Mouse (Mus musculus): Measurements from ENCODE around the gene Syt16.

Gene Syt16

DNA sequence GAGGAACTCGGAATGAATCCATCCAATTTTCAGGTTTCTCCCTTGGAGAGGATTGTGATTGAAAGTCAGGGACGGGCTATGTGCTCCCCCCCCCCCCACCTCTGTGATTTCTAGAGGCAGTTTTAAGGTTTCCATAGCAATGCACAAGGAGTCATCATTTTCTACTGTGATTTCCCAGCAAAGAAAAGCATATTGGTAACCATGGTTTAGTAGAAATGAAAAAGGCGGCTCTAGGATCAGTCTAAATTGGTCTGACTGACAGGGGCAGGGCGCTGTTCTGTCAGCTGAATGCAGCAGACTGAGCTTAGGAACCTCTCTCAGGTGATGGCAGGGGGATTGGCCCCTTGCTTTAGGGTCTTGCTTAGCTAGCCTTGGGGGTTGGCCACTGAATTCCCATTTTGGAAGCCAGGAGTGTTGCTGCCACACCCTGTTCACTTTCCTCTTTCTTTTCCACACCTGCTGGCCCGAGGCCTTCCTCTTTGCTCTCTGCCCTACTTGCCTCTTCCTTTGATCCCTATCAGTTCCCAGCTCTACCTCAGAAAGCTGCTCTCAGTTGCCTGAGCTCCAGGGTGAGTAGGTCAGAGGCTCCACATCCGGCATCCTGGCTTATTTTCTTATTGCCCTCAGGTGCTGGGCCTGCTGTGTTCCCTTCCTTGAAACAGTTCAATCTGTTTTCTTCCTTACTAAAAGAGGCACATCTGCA lies 108.5 kb downstream of the Syt16 start:
- DNase-seq (ENCODE audit: low read depth, low spot score), result no peak

- peak; percentile 88 for DNase-seq (ENCODE audit: low read depth, low spot score)
These were observed 111.2 kb downstream of the Syt16 start for GRCm38 (mm10) chr12:74108663-74109081.

- no peak for DNase-seq (ENCODE audit: low read depth, low spot score)
These were observed 112.1 kb downstream of the Syt16 start for GRCm38 (mm10) chr12:74109462-74110068.

- no peak for DNase-seq (ENCODE audit: low read depth, low spot score)
These were observed 119.4 kb downstream of the Syt16 start for GRCm38 (mm10) chr12:74116825-74117224.

DNA sequence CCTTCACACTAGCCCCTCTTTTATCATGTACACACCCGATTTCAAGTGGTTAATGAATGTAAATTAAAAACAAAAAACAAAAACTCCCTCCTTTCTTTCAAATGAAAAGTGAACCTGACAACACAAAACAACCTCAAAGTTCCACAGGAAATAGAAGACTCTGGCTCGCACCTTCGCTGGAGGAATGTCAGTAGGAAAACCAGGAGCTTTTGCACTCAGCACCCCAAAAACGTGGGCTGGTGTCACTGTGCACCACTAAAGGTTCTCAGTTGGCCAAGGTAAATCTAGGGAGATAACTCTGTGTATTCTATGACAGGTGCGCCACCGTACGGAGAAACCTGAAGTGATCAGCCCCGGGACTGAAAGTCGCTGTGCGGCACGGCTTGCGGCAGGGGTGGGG lies 128.3 kb downstream of the Syt16 start:
- DNase-seq (ENCODE audit: low read depth, low spot score), result no peak

GRCm38 (mm10) chr12:74128229-74128628 lies 130.8 kb downstream of the Syt16 start:
- no peak for DNase-seq (ENCODE audit: low read depth, low spot score)

GRCm38 (mm10) chr12:74131790-74132189 lies 134.3 kb downstream of the Syt16 start:
- DNase-seq (ENCODE audit: low read depth, low spot score), result no peak

GRCm38 (mm10) chr12:74142147-74142546 lies 144.7 kb downstream of the Syt16 start:
- no peak for DNase-seq (ENCODE audit: low read depth, low spot score)

DNA sequence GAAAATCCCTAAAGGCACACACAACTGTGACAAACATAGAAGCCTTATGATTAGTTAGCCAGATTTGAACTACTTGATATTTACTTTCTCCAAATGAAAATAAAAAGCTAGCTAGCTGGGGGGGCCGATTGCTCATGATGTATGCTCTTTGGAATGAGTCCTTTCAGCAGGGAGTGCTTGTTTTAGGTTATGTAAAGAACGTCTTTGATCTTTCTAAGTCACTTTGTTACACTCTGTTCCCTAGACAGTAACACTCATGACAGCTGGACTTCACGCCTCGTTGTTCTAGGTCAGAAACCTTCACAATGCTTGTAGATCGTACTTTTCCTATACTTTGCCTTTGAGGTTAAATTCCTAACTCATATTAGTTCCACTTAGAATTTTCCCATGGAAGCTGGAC lies 146.9 kb downstream of the Syt16 start:
- no peak for DNase-seq (ENCODE audit: low read depth, low spot score)

DNA sequence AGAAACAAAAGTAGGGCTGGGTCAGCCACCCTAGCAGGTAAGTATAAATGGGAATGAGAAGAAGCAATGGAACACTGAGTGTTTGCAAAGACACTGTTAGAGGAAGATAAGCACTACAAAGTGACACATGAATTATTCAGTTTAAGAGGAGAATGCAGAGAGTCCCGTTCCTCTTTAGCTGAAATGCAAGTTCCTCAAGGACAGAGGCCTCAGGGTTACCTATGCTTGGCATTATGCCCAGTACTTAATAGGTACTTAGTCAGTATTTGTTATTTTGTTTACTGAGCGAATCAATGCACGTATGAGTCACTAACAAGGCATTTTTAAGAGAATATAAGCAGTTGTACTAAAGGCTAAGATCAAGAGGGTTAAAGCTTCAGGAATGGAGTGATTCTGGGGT lies 163.3 kb downstream of the Syt16 start:
- no peak for DNase-seq (ENCODE audit: low read depth, low spot score)

DNA sequence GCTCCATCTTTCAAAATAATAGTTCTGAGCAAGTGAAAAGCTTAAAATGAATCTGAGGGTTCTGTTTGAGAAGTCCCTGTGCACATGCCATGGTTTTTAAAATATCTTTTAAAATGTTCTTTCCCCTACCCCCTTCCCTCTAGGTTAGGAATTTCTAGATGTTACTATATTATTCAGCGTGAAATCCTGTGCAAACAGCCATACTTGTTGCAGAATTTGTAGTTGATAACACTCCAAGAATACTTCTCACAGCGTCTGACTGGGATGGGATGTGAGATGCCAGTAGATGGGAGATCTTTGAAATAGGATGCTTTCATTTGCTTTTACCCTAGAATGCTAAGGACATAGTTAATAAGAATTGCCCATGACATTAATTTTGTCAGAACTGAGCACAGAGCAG lies 165.6 kb downstream of the Syt16 start:
- DNase-seq (ENCODE audit: low read depth, low spot score), result peak; percentile 58

- DNase-seq (ENCODE audit: low read depth, low spot score), result no peak
These were observed 173.8 kb downstream of the Syt16 start for GRCm38 (mm10) chr12:74171257-74171656.

DNA sequence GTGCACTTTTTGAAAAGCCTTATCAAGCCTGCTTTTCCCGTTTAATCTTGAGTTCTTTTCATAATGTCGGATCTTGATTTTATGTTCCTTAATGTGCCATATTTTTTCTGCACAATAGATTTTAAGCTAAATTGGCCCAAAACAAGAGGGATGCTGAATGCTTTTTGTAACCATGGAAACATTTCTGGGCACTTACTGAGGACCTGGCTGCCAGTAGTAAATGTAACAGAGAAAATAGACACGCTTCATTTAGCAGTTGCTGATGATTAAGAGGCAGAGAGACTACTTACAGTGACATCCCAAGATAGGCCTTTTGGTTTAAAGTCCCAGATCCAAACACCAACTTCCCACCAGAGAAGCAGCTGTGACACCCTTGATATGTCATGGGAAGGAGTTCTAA lies 176.4 kb downstream of the Syt16 start:
- DNase-seq (ENCODE audit: low read depth, low spot score), result peak; percentile 70

- no peak for DNase-seq (ENCODE audit: low read depth, low spot score)
These were observed 187.1 kb downstream of the Syt16 start for GRCm38 (mm10) chr12:74184596-74184995.

- peak; percentile 53 for DNase-seq (ENCODE audit: low read depth, low spot score)
These were observed 190.9 kb downstream of the Syt16 start for GRCm38 (mm10) chr12:74188243-74188785.

GRCm38 (mm10) chr12:74188815-74189214 lies 191.4 kb downstream of the Syt16 start:
- peak; percentile 56 for DNase-seq (ENCODE audit: low read depth, low spot score)

- no peak for DNase-seq (ENCODE audit: low read depth, low spot score)
These were observed 192.4 kb downstream of the Syt16 start for GRCm38 (mm10) chr12:74189840-74190239.

GRCm38 (mm10) chr12:74190297-74190696 lies 192.8 kb downstream of the Syt16 start:
- DNase-seq (ENCODE audit: low read depth, low spot score), result peak; percentile 42

DNA sequence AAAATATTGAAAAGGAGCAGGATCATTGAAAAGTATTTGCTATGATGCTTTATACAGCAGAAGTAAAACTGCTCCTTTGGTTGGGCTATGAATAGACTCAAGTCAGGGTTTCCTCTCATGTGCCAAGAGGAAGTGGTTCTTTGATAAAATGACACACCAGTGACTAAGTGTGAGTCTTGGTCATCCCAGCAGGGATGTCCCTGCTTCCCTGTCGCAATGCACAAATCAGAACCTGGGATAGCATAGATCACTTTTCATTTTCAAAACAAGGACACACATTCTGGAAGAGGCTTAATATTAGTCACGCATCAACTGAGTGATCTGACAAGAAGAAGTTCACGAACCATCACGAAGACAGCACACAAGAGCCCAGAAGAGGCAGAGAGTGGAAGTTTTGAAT lies 195.1 kb downstream of the Syt16 start:
- no peak for DNase-seq (ENCODE audit: low read depth, low spot score)

DNA sequence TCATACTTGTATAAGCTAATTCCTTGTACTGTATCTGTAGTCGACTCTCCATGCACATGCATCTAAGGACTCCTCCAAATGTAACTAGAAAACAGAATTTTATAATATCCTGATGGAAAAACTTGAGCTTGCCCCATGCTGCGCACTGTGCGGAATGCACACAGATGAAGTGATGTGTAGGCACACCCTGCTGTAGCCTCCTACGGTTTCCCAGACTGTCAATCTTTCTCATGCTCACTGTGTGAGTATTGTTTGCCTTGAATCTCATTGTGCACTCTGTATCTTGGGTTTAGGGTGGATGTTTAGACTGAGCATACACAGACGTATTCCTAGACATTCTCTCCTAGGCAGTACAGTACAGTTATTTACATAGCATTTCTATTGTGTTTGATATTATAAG lies 203.9 kb downstream of the Syt16 start:
- no peak for DNase-seq (ENCODE audit: low read depth, low spot score)

GRCm38 (mm10) chr12:74202431-74203042 lies 205.1 kb downstream of the Syt16 start:
- DNase-seq (ENCODE audit: low read depth, low spot score), result no peak

DNA sequence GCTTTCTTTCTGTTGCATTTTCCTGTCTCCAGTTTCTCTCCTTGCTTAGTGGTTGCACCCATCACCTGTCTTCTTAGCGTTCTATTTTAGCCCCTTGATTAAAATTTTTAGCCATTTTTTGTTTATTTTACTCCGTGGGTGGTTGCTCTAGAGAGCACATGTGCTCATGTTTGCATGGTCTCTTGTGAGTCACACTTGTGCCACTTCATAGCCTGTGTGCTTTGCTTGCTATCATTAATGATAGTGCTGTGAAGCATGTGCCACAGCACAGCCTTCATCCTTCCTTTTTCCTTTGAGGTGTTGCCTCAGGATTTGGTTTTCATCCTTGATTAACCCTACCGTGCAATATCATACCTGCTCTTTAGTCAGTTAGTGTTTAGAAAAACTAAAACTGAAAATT lies 214.7 kb downstream of the Syt16 start:
- no peak for DNase-seq (ENCODE audit: low read depth, low spot score)
